Comparison of ENCODE assay signal across 13 mouse cellular contexts in genomic region chr11:106174372-106174771, GRCm38 (mm10). TPM values are rescaled to one million over a fixed set of nuclear protein-coding genes. Genes with fewer than 3 reads are reported as not detected.
DNase-seq lines count a peak whose midpoint lies in the region; ATAC-seq lines count a peak whose summit lies in the region.
"Had no signal": no experiment of that assay in that cellular context is flagged by ENCODE, and none has a peak within 500 bp of the region (broad histone marks: within the 10 kb centered on the region; RNA-seq: fewer than 3 reads in every experiment).

No protein-coding gene starts in this region.

- DNase-seq in kidney, adult 11 months, result peak; percentile 61
- peak; percentile 72 for DNase-seq in adipocyte (ENCODE audit: low spot score)
- DNase-seq in cerebellum, postnatal 10 days, result peak; percentile 47 to 57
- DNase-seq in kidney, adult 8-10 months, result peak; percentile 66 to 73
- no peak for DNase-seq in thymus, postnatal 0 days (ENCODE audit: low spot score)
- no peak for DNase-seq in right cerebral cortex, adult 18-20 months
- DNase-seq in right cerebral cortex, postnatal 14 days, result no peak
- DNase-seq: heart, postnatal 4 days; lung, embryonic 14.5 days had no signal

- WGBS in kidney, embryonic 14.5 days, result 61% methylated on average over 5 of the region's 5 CpGs

- peaks cover 11% of the 10 kb centered on the region; the same call in 1 of the 2 replicates for H3K36me3 ChIP-seq in kidney, embryonic 14.5 days (ENCODE audit: control insufficient read depth, insufficient read depth, low read length)
- H3K36me3 ChIP-seq: intestine, embryonic 15.5 days had no signal

- H3K27me3 ChIP-seq in kidney, embryonic 14.5 days (ENCODE audit: control insufficient read depth, insufficient read depth, low read length), result no peaks in the 10 kb centered on the region
- H3K27me3 ChIP-seq: CH12.LX; intestine, embryonic 15.5 days had no signal

- H3K9me3 ChIP-seq in kidney, embryonic 14.5 days (ENCODE audit: control insufficient read depth, low read length), result no peaks in the 10 kb centered on the region
- H3K9me3 ChIP-seq: intestine, embryonic 15.5 days had no signal

- no peak overlapping the region for H3K4me3 ChIP-seq in kidney, embryonic 14.5 days (ENCODE audit: low read length)
- H3K4me3 ChIP-seq: intestine, embryonic 15.5 days had no signal

- no peak overlapping the region for H3K27ac ChIP-seq in kidney, embryonic 14.5 days (ENCODE audit: low read depth, low read length)
- H3K27ac ChIP-seq: intestine, embryonic 15.5 days had no signal

- H3K9ac ChIP-seq in kidney, embryonic 14.5 days (ENCODE audit: low read depth, low read length), result no peak overlapping the region
- H3K9ac ChIP-seq: intestine, embryonic 15.5 days; lung, embryonic 14.5 days had no signal

- H3K4me1 ChIP-seq in kidney, embryonic 14.5 days (ENCODE audit: control insufficient read depth, insufficient read depth, low read length), result no peaks in the 10 kb centered on the region
- H3K4me1 ChIP-seq: intestine, embryonic 15.5 days had no signal

- H3K4me2 ChIP-seq in kidney, embryonic 14.5 days (replicated peaks; ENCODE audit: low read depth, low read length), result no peak overlapping the region
- H3K4me2 ChIP-seq: intestine, embryonic 15.5 days; lung, embryonic 14.5 days had no signal

- no peak for ATAC-seq in kidney, embryonic 14.5 days (ENCODE audit: low FRiP score, low TSS enrichment)
- ATAC-seq: intestine, embryonic 15.5 days had no signal

RNA-seq across cellular contexts. Expression of gene Limd2, which starts 13.7 kb away (rescaled TPM):
- 216 and 266 TPM in 2 replicates for polyA plus RNA-seq in kidney, embryonic 14.5 days (2014; fragmentation: Nextera tagmentation; extraction: Ambion mirVana)
- 968 and 1,023 TPM in 2 replicates for polyA plus RNA-seq in thymus, postnatal 0 days (2015; fragmentation: Nextera tagmentation; extraction: Ambion mirVana)

RNA-seq across cellular contexts. Expression of gene Gm10840, which starts 13.7 kb away (rescaled TPM):
- polyA plus RNA-seq in kidney, embryonic 14.5 days (2014; fragmentation: Nextera tagmentation; extraction: Ambion mirVana), result not detected in 2 replicates
- 0.54 and 0.78 TPM in 2 replicates for polyA plus RNA-seq in thymus, postnatal 0 days (2015; fragmentation: Nextera tagmentation; extraction: Ambion mirVana)
- polyA plus RNA-seq: intestine, embryonic 15.5 days; lung, embryonic 14.5 days; spleen, adult 2 months had no signal

RNA-seq across cellular contexts. Expression of gene Strada, which starts 27.6 kb away (rescaled TPM):
- polyA plus RNA-seq in kidney, embryonic 14.5 days (2014; fragmentation: Nextera tagmentation; extraction: Ambion mirVana), result 29.1 and 33.5 TPM in 2 replicates
- polyA plus RNA-seq in thymus, postnatal 0 days (2015; fragmentation: Nextera tagmentation; extraction: Ambion mirVana), result 18.9 and 21.6 TPM in 2 replicates

RNA-seq across cellular contexts. Expression of gene Ccdc47, which starts 41.8 kb away (rescaled TPM):
- 39.3 and 60.3 TPM in 2 replicates for polyA plus RNA-seq in kidney, embryonic 14.5 days (2014; fragmentation: Nextera tagmentation; extraction: Ambion mirVana)
- 57.0 and 63.1 TPM in 2 replicates for polyA plus RNA-seq in thymus, postnatal 0 days (2015; fragmentation: Nextera tagmentation; extraction: Ambion mirVana)

RNA-seq across cellular contexts. Expression of gene Ddx42, which starts 42.4 kb away (rescaled TPM):
- 43.1 and 71.8 TPM in 2 replicates for polyA plus RNA-seq in kidney, embryonic 14.5 days (2014; fragmentation: Nextera tagmentation; extraction: Ambion mirVana)
- polyA plus RNA-seq in thymus, postnatal 0 days (2015; fragmentation: Nextera tagmentation; extraction: Ambion mirVana), result 58.3 and 67.8 TPM in 2 replicates

Comparison
In these comparisons a context has a peak if more than half of its experiments do, and no peak if none do; other contexts are left out.
1. DNase-seq: peak in kidney, adult 11 months (single experiment), adipocyte (single experiment), cerebellum, postnatal 10 days (2 of 2) and kidney, adult 8-10 months (2 of 2); none in thymus, postnatal 0 days (single experiment), right cerebral cortex, adult 18-20 months (single experiment) and right cerebral cortex, postnatal 14 days (single experiment).